Mouse (Mus musculus): ENCODE measurements around the gene Mrpl23.

GRCm38 (mm10) chr7:142487341-142487859 lies 45.1 kb upstream of the Mrpl23 start:
- peak; percentile 65 for TF ChIP-seq CTCF (IDR thresholded peaks at IDR 0.05; ENCODE audit: low read depth)
- no peak for TF ChIP-seq EP300 (IDR thresholded peaks at IDR 0.05; ENCODE audit: low read depth)

Measured in liver, embryonic 14.5 days (tissue).